Mouse (Mus musculus) ovary, adult 18-20 months (tissue): ENCODE data around the gene Tnfrsf14.
A peak's percentile ranks its signal among the peaks of the same experiment; 100 is the strongest.

Source experiments
- DNase-seq: peaks from one replicate; pipeline ENCODE4 v3.0.0; 2022; ENCODE audit warnings: low spot score, mixed read lengths

Tnfrsf14 gene

DNA sequence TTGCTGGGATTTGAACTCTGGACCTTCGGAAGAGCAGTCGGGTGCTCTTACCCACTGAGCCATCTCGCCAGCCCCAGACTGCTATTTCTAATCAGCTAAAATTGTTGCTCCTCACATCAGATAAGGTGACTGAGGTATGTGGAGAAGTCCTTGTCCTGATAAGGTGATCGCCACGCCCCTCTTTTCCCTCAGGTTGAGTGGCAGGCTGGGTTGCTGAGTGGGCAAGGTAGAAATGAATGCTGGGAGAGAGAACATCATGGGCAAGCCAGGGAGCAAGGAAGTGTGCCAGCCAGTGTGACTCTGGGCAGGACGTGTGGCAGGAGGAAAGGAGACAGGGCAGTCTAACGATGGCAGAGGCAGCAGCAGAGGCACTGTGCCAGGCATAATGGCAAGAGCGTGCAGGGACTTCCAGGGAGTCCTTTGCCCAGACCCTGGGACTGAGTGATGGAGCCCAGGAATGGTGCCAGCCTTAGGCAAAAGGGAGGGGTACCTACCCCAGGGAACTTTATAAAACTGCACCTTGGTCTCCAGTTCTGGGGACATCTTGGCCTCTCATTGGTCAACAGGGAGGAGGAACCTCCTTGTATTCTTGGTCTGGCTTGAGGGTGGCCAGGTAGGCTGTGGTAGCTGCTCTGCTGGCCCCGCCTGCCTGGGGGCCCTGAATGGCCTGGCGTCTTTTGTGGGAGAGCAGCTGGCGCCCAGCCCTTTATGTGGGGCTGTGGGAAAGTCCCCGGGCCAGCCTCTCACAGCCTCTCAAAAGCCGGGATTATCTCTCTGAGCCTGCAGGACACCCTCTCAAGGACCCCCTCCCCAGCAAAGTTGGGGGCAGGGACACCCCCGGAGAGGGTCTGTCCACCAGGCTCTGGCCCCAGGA lies 19.9 kb upstream of the Tnfrsf14 start:
- DNase-seq: no peak

DNA sequence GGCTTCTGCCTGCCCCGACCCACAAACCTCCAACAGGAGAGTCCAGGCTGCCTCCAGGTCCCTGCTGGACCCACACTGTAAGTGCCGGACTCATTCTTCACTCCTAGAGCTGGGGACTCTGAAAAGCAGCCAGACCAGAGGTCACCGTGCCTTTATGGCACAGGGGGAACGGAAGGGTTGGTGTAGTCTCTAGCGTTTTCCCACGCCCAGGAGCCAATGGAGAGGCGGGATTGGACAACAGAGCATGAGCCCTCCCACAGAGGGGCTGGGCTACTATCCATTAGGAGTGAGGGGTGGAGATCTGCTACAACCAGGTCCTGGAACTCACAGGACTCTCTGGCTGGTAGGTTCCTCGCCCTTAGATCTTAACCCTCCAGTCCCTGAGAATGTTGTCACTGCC lies 18.0 kb upstream of the Tnfrsf14 start:
- peak; percentile 77 for DNase-seq

DNA sequence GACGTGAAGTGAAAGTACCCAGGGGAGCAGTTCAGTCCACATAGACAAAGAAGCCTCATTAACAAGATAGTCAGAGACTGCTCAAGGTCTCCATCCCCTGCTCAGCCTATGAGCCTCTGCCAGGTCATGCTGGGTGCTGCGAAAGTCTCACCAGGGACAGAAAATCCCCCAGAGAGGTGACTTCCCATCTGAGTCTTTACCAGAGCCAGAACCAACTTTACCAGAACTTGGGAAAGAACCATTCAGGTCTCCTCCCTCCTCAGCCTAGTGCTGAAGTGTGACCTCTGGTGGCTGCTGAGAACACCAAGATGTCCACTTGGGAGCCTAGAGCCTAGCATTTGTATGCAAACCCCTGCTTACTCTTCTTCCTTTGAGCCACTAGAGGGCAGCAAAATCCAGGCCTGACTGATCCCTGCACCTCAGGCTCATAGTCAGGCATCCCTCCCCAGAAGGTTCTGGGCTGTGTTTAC lies 15.8 kb upstream of the Tnfrsf14 start:
- DNase-seq: peak; percentile 70

- DNase-seq: no peak
Measured at GRCm38 (mm10) chr4:154943323-154944039, 15.1 kb upstream of the Tnfrsf14 start.

- no peak for DNase-seq
Measured at GRCm38 (mm10) chr4:154942632-154943322, 14.4 kb upstream of the Tnfrsf14 start.

GRCm38 (mm10) chr4:154941831-154942230 lies 13.5 kb upstream of the Tnfrsf14 start:
- no peak for DNase-seq

- no peak for DNase-seq
Measured at GRCm38 (mm10) chr4:154940156-154940555, 11.8 kb upstream of the Tnfrsf14 start.

GRCm38 (mm10) chr4:154937746-154938145 lies 9.4 kb upstream of the Tnfrsf14 start:
- no peak for DNase-seq

DNA sequence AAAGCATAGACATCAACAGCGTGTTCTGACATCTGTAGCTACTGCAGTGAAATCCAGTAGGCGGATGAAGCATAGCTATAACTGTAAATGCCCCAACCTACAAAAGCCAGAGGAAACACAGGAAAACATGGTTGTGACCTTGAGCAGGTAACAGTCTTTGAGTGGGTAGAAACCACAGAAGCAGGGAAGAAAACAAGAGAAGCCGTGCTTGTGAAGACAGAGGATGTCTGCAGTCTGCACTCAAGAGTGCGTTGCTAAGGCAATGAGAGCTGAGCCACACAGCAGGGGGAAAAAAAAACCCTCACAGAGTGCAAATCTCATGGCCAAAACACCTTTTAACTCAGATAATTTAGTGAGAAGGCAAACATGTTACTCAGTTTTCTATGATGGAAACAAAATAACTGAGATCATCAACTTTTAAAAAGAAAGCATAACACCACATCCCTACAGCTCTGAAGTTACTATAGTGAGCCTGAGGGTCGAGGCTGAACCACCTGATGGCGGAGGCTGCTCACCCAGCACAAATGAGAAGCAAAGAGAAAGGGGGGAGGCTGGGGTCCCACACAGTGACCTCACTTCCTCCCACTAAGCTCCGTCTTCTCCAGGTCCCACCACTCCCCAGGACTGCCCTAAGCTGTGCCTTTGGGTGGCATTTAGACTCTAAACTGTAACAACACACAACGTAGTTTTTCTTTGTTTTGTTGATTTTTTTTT lies 8.3 kb upstream of the Tnfrsf14 start:
- DNase-seq: peak; percentile 17

DNA sequence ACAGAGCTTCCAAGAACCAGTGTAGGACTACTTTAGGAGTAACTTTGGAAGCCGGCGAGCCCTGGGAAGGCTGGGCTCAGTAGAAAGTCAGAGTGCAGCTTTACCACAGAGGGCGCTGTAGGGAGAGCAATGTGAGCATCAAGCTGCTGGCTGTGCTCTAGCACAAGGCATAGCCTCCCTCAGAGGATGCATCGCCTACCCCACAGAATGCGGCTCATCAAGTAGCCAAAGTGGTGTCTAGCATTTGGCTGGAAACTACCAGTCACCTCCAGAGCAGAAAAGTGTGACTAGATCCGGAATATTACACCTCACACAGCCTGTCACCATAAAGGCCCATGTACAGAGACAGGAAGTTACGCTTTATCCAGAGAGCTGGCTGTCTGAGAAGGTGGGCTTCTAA lies 7.4 kb upstream of the Tnfrsf14 start:
- DNase-seq: no peak

DNA sequence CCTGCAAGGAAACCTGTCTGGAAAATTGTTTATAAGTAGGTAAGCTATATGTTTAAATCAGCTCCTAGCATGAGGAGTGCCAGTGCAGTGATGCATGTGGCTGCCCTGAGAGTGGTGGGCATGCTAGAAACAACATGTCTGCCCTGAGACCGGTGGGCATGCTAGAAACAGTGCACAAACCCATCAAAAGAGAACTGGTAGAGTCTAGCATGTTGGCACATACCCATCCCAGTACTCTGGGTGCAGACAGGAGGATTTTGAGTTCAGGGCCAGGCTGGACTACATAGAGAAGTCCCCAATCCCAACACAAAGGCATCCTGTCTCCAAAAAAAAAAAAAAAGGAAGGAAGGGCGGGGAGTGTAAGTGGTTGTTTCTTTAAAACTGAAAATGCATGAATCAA lies 6.4 kb upstream of the Tnfrsf14 start:
- DNase-seq: no peak

- DNase-seq: no peak
Measured at GRCm38 (mm10) chr4:154933306-154933907, 5.0 kb upstream of the Tnfrsf14 start.

DNA sequence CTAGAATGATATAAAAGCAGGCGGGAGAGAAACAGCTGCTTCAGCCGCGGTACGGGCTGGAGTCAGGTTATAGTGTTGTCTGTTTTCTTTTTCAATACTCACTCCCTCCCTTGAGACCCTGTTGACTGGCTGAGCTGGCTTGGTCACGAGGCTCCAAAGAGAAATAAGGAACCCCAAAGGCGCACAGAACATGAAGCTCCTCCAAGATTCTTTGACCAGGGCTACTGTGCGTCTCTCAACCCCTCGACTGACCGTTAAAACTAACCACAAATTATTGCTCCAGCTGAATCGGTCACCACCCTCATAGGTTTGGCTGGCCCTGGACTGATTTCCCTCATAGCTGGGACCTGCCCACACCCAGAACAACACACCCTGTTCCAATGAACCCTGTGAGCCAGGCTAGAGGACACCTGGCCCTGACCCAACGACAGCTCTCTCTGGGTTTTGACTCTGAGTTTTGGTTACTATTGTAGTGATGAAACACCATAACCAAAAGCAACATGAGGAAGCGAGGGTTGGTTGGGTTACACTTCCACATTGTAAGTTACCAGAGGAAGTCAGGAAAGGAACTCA lies 811 bp upstream of the Tnfrsf14 start:
- DNase-seq: no peak

GRCm38 (mm10) chr4:154927899-154928337 lies 445 bp downstream of the Tnfrsf14 start:
- DNase-seq: no peak

DNA sequence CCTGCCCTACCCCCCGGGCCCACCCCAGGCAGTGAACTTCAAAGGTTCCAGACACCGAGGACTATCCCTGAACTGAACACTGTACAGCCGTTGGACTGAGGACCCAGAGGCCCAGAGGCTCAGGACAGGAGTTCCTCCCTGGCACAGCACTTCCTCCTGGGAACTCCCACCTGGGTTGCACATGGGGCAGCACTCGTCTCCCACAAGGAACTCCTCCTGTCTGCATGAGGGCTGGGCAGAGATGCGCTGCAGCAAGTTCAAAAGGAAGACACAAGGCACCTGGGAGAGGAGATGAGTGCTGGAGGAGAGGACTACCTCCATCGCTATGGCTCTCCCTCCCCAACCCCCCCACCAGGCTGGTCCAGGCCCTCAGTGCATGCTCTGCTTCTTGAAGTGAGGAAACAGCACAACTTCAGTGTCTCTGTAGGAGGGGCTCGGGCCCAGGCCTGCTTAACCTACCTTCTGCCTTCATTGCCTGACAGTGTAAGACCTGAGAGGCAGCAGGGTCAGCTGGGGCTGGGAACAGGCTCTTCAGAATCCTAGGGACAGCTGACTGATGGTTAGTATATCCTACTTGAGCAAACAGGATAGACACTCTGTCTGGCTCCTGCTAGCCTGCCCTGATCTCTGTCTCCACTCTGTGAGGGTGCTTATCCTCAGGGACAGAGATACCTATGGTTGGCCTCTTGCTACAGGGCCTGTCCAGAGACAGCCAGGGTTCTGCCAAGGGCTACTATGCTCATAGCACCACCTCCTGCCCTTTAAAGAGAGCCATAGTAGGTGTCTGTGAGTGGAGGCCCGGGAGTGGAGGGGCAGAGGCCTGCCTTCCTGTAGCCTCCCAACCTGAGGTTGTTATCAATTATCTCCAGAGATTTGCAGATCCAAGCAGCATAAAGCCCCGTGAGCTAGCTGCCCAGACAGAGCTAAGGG lies 1.1 kb downstream of the Tnfrsf14 start:
- DNase-seq: no peak

- no peak for DNase-seq
Measured at GRCm38 (mm10) chr4:154925413-154925812, 3.0 kb downstream of the Tnfrsf14 start.

- DNase-seq: no peak
Measured at GRCm38 (mm10) chr4:154922931-154923330, 5.4 kb downstream of the Tnfrsf14 start.

DNA sequence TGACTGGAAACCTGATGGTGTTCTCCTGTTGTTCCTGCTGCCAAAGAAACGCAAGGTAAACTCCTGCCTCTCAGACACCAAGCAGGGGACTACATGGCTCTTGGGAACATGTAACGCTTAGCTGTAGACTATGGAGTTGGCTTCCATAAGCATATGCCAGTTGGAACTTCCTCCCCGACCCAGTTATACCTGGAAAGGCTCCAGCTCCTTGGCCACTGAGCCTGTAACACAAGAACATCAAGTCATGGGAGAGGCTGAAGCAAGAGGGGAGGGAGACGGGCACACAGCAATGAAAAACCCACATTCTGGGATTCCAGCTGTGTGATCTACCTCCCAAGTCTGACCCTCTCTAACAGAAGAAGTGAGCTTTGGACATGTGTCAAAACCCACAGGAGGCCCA lies 6.1 kb downstream of the Tnfrsf14 start:
- no peak for DNase-seq

- DNase-seq: no peak
Measured at GRCm38 (mm10) chr4:154916662-154917061, 11.7 kb downstream of the Tnfrsf14 start.

GRCm38 (mm10) chr4:154915286-154915685 lies 13.1 kb downstream of the Tnfrsf14 start:
- DNase-seq: no peak
